Mouse (Mus musculus): ENCODE results near the gene Tmem126a.

Gene Tmem126a

GRCm38 (mm10) chr7:90456845-90457468 lies at the start of gene Tmem126a:
Gene Tmem126a, minus strand, starts transcription at chr7:90457229.
- peak; percentile 33; the same call in 1 of the 2 replicates for TF ChIP-seq GATA4 (IDR thresholded peaks at IDR 0.05; ENCODE audit: insufficient replicate concordance, low read length)

GRCm38 (mm10) chr7:90482607-90483006 lies 25.6 kb upstream of the Tmem126a start:
- TF ChIP-seq GATA4 (IDR thresholded peaks at IDR 0.05; ENCODE audit: insufficient replicate concordance, low read length) = no peak

DNA sequence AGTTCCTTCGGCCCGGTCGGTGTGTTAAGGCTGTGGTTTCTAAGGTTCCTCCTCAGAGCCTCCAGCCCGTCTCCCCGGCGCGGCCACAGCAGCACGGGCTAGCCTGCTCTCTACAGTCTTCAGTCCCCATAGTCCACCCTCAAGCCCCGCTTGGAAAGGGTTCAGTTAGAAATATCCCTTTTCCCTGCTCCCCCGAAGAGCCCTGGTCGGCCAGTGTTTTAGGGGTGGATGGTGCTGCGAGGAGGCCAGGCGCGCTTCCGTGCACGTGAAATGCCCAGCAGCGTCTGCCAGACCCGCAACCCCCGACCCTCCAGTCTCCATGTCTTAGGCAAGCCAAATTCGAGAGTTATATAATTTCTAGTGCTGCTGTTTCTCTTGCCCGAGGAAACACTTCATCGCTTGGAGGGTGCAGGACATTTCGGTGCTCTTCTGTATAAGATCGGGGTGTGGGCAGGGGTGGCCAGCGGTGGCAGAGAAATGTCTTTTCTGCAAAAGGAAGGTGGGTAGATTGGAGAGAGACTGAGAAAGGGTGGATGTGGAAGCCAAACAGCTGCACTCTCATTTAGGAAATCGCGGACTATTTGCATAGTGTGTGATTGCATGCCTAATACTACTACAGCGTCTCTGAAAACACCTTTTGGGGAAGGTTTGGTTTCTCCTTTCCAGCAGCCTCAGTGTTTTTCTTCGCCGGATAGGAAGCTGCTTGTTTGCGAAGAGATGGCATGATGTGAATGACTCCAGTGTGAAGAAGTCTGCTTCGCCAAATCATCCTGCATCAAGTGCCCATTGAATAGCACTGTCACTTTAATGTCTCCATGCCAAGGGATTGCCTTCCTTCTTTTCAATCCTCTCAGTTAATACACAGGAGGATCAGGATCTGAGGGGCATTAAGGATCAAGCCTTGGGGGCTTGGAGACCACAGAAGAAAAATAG lies 19.6 kb upstream of the Tmem126a start, which contains the start of gene Dlg2:
Dlg2 (plus strand) TSS at position 360 of the 933 bp plus-strand sequence.
- TF ChIP-seq GATA4 (IDR thresholded peaks at IDR 0.05; ENCODE audit: insufficient replicate concordance, low read length) = no peak

DNA sequence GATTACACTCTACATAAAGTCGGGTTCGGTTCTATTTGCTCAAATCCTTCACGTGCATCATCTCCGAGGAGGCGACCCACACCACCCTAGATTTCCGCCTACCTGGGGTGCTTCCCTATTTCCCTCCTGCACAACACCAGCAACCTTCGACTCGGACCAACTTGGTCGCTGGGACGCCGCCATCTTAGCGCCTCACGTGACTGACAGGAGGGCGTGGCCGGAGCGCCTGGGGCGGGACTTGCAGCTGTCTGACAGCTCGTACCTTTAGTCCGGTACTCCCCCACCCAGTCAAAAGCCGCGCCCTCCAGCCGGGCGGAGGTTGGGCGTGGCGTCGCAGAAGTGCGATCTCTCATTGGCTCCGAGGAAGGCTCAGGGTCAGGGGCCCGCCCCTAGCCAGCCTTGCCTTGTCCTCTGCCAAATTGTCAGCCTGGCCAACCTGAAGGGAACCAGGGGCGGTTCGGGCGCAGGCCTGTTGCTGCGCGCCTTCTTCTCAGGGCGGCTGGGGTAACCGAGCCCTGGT lies 18.8 kb upstream of the Tmem126a start, which contains the start of gene Tmem126b:
Tmem126b (minus strand) TSS at position 209 of the 520 bp plus-strand sequence.
- peak; percentile 6; the same call in 1 of the 2 replicates for TF ChIP-seq GATA4 (IDR thresholded peaks at IDR 0.05; ENCODE audit: insufficient replicate concordance, low read length)

DNA sequence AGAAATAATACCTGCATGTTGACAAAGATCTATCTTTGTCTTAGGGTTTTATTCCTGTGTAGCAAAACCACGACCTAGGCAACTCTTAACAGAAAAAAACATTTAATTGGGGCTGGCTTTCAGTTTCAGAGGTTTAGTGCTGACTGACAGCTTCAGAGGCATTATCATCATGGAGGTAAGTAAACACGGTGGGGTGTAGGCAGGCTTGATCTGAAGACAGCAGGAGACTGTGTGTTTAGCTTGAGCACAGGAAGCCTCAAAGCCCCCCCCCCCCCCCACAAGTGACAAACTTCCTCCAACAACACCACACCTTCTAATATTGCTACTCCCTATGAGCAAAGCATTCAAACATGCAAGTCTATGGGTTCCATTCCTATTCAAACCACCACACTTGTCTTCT lies 16.5 kb upstream of the Tmem126a start:
- TF ChIP-seq GATA4 (IDR thresholded peaks at IDR 0.05; ENCODE audit: insufficient replicate concordance, low read length) = no peak

DNA sequence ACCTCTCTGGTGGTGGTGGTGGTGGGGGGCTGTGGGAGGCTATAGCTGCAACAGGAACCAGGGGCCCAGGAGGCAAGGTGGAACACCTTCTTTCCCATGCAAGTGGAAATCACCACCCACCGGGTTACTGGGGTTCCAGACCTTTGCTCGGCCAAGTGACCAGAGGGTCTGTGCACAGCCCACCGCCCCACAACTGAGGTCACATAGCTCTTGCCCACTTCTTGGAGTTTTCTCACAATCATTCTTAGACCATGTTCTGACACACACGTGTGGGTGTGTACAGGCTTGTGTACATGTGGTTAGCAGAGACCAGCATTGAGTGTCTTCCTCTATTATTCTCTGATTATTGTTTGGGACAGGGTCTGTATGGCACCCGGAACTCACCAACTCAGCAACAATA lies 4.4 kb upstream of the Tmem126a start:
- no peak for TF ChIP-seq GATA4 (IDR thresholded peaks at IDR 0.05; ENCODE audit: insufficient replicate concordance, low read length)

GRCm38 (mm10) chr7:90460930-90461329 lies 3.9 kb upstream of the Tmem126a start:
- TF ChIP-seq GATA4 (IDR thresholded peaks at IDR 0.05; ENCODE audit: insufficient replicate concordance, low read length) = no peak

- TF ChIP-seq GATA4 (IDR thresholded peaks at IDR 0.05; ENCODE audit: insufficient replicate concordance, low read length) = no peak
Observed at GRCm38 (mm10) chr7:90460330-90460729, 3.3 kb upstream of the Tmem126a start.

DNA sequence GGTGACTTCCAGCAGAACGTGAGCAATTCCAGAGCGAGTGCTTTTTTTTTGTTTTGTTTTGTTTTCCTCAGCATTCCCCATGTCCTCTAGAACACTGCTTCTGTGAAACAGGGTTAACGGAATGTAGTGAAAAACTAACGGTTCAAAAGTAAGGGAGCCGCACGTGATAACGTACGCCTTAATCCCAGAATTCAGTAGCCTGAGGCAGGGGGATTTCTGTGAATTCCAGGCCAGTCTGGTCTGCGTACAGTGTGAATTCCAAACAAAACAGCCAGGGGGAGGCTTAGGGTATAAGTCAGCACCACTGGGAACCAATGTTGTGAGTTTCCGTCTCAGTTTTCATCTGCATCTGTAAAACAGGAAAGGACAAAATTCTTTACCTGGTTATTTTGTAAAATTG lies 488 bp upstream of the Tmem126a start:
- TF ChIP-seq GATA4 (IDR thresholded peaks at IDR 0.05; ENCODE audit: insufficient replicate concordance, low read length) = no peak

DNA sequence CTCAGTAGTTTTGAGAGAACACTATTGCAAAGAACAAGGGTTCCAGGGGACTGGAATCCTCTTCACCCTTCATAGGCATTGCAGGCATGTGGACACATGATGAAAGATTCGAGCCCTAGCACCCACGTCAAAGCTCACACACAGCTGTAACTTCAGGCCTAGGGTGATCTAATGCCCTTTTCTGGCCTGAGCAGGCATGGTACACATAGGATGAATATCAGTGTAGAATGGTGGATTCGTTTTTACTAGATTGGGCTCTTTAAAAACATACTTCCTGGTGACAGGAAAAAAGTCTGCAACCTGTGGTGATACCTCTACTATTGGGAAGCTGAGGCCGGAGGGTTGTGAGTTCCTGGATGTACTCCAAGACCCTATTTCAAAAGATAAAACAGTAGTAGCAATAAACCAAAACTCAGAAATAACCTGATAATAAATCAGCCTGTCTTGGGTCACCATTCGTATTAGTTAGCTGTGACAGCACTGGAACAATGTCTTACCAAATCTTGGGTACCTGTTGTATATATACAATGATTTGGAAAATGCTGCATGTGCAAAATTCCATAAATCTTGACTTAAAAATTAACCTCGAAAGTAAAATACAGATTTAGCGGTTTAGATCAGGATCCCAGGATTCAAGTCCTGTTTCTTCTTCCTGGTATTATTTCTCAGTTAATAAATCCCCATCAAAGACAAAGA lies 732 bp downstream of the Tmem126a start:
- no peak for TF ChIP-seq GATA4 (IDR thresholded peaks at IDR 0.05; ENCODE audit: insufficient replicate concordance, low read length)

- no peak for TF ChIP-seq GATA4 (IDR thresholded peaks at IDR 0.05; ENCODE audit: insufficient replicate concordance, low read length)
Observed at GRCm38 (mm10) chr7:90444206-90444605, 12.8 kb downstream of the Tmem126a start.

DNA sequence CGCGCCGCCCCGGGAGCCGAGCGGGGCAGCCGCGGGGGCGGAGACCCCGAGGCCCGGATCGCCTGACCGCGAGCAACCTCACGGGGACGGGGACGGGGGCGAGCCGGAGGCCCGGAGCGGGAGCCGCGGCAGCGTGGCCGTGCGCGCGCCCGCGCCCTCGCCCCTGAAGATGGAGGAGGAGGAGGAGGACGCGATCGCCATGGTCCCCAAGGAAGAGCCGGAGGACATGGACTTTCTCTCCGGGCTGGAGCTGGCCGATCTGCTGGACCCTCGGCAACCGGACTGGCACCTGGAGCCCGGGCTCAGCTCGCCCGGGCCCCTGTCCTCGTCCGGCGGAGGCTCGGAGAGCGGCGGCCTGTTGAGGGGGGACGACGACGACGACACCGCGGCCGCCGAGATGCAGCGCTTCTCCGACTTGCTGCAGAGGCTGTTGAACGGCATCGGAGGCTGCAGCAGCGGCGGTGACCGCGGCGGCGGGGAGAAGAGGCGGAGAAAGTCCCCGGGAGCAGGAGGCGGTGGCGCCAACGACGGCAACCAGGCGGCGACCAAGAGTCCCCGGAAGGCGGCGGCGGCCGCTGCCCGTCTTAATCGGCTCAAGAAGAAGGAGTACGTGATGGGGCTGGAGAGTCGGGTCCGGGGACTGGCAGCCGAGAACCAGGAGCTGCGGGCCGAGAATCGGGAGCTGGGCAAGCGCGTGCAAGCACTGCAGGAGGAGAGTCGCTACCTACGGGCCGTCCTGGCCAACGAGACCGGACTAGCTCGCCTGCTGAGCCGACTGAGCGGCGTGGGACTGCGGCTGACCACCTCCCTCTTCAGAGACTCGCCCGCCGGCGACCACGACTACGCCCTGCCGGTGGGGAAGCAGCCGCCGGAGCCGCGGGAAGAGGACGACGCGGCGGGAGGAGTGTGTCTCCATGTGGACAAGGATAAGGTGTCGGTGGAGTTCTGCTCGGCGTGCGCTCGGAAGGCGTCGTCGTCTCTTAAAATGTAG lies 13.6 kb downstream of the Tmem126a start:
- no peak for TF ChIP-seq GATA4 (IDR thresholded peaks at IDR 0.05; ENCODE audit: insufficient replicate concordance, low read length)

GRCm38 (mm10) chr7:90442518-90443080 lies 14.4 kb downstream of the Tmem126a start, which contains the start of gene Crebzf:
Gene Crebzf, plus strand, starts transcription at chr7:90442729.
- TF ChIP-seq GATA4 (IDR thresholded peaks at IDR 0.05; ENCODE audit: insufficient replicate concordance, low read length) = peak; percentile 54; the same call in 1 of the 2 replicates
